Mouse (Mus musculus) bone marrow, adult 2 months (tissue): ENCODE measurements around the gene Rab35. TPM values are rescaled to one million over a fixed set of nuclear protein-coding genes. Genes with fewer than 3 reads are reported as not detected.

ENCODE experiments used
- H3K27ac ChIP-seq: fragments of 200-500 bp; 2 replicates; pipeline ENCODE4 v1.5.1; 2012; ENCODE audit warnings: low read depth, mild to moderate bottlenecking, control low read depth, inconsistent platforms, low read length; ENCODE audit not compliant: control insufficient read depth, poor library complexity, insufficient read depth
- H3K4me1 ChIP-seq: fragments of 200-500 bp; 2 replicates; pipeline ENCODE4 v1.6.1; 2011; ENCODE audit warnings: low read length; ENCODE audit not compliant: control insufficient read depth, insufficient read depth
- H3K4me3 ChIP-seq: fragments of 200-500 bp; replicated peaks from 2 replicates; pipeline ENCODE3; 2011; ENCODE audit warnings: mild to moderate bottlenecking, low read depth, low read length, control low read depth; ENCODE audit not compliant: control insufficient read depth
- CTCF ChIP-seq: fragments of 200-500 bp; IDR thresholded peaks from 2 replicates; pipeline ENCODE4 v1.5.1; 2011; ENCODE audit warnings: low read length, control low read depth; ENCODE audit not compliant: control insufficient read depth, insufficient read depth
- POLR2A ChIP-seq: fragments of 200-500 bp; IDR thresholded peaks from 2 replicates; pipeline ENCODE4 v1.6.1; 2011; ENCODE audit warnings: low read depth, mild to moderate bottlenecking, control low read depth, low read length, borderline replicate concordance; ENCODE audit not compliant: control insufficient read depth
- WGBS: fragments of 180-500 bp; shearing (Covaris S2); methylation state at CpG from one replicate; pipeline ENCODE4 v1.1.7; 2018; 5-methylcytosine and 5-hydroxymethylcytosine counted together
- polyA plus RNA-seq: library from polyadenylated mRNA; stranded (reverse); fragments of >200 nt; gene quantifications from 2 replicates; pipeline ENCODE4 v1.2.4, GENCODE M21; 2011; ENCODE audit warnings: low replicate concordance; ENCODE audit not compliant: missing spikeins, insufficient read depth, insufficient read length

Gene Rab35
- polyA plus RNA-seq, 1 experiment, result 32.5 TPM

- 81% methylated on average over 7 of the region's 7 CpGs for WGBS
- Histone ChIP-seq H3K27ac (no peak overlapping the region), H3K4me3 (no peak overlapping the region), H3K4me1 (no peaks in the 10 kb centered on the region; the same call in 1 of the 2 replicates)
- TF ChIP-seq POLR2A (no peak), CTCF (peak; percentile 77)
Measured at GRCm38 (mm10) chr5:115614948-115615347, 16.8 kb upstream of the Rab35 start.

- 93% methylated on average over 15 of the region's 15 CpGs for WGBS
- TF ChIP-seq CTCF (no peak), POLR2A (no peak)
- Histone ChIP-seq H3K27ac (no peak overlapping the region), H3K4me1 (peaks cover 1% of the 10 kb centered on the region; the same call in 1 of the 2 replicates), H3K4me3 (no peak overlapping the region)
Measured at GRCm38 (mm10) chr5:115619690-115620089, 12.0 kb upstream of the Rab35 start.

- H3K4me3 ChIP-seq, result no peak overlapping the region
- 82% methylated on average over 7 of the region's 7 CpGs for WGBS
- no peak overlapping the region for H3K27ac ChIP-seq
- TF ChIP-seq CTCF (no peak), POLR2A (no peak)
- peaks cover 5% of the 10 kb centered on the region; the same call in 1 of the 2 replicates for H3K4me1 ChIP-seq
Measured at GRCm38 (mm10) chr5:115622686-115623085, 9.0 kb upstream of the Rab35 start.

GRCm38 (mm10) chr5:115623694-115624440 lies 7.8 kb upstream of the Rab35 start:
- WGBS, result 27% methylated on average over 9 of the region's 9 CpGs
- peak; percentile 27; the same call in 1 of the 2 replicates for TF ChIP-seq POLR2A
- TF ChIP-seq CTCF, result no peak

GRCm38 (mm10) chr5:115626237-115626886 lies 5.3 kb upstream of the Rab35 start:
- peak overlapping the region; percentile 92 for H3K27ac ChIP-seq
- WGBS, result 73% methylated on average over 10 of the region's 10 CpGs
- H3K4me3 ChIP-seq, result no peak overlapping the region
- peaks cover 7% of the 10 kb centered on the region; the same call in 1 of the 2 replicates for H3K4me1 ChIP-seq
- no peak for TF ChIP-seq CTCF
- no peak for TF ChIP-seq POLR2A

More at GRCm38 (mm10) chr5:115623694-115624440, 7.8 kb upstream of the Rab35 start:
- Histone ChIP-seq H3K4me1 (peaks cover 7% of the 10 kb centered on the region; the same call in 1 of the 2 replicates), H3K27ac (peak overlapping the region; percentile 36), H3K4me3 (no peak overlapping the region)

GRCm38 (mm10) chr5:115628083-115628482 lies 3.6 kb upstream of the Rab35 start:
- Histone ChIP-seq H3K4me1 (peaks cover 8% of the 10 kb centered on the region; the same call in 1 of the 2 replicates), H3K4me3 (no peak overlapping the region), H3K27ac (no peak overlapping the region)
- WGBS, result 4% methylated on average over 8 of the region's 8 CpGs
- TF ChIP-seq CTCF, result no peak
- no peak for TF ChIP-seq POLR2A

GRCm38 (mm10) chr5:115629672-115630071 lies 2.0 kb upstream of the Rab35 start:
- Histone ChIP-seq H3K4me3 (no peak overlapping the region), H3K27ac (no peak overlapping the region), H3K4me1 (peaks cover 15% of the 10 kb centered on the region)
- no peak for TF ChIP-seq CTCF
- no peak for TF ChIP-seq POLR2A
- WGBS, result 81% methylated on average over 4 of the region's 4 CpGs

- H3K4me1 ChIP-seq, result peaks cover 18% of the 10 kb centered on the region
- no peak overlapping the region for H3K27ac ChIP-seq
- no peak for TF ChIP-seq POLR2A
- no peak for TF ChIP-seq CTCF
- 81% methylated on average over 5 of the region's 5 CpGs for WGBS
- H3K4me3 ChIP-seq, result no peak overlapping the region
Measured at GRCm38 (mm10) chr5:115630291-115630690, 1.4 kb upstream of the Rab35 start.

- WGBS, result 2% methylated on average over 30 of the region's 30 CpGs
- TF ChIP-seq CTCF (no peak), POLR2A (no peak)
- H3K27ac ChIP-seq, result peak overlapping the region; percentile 96
Measured at GRCm38 (mm10) chr5:115632358-115632714, 628 bp downstream of the Rab35 start.

More at GRCm38 (mm10) chr5:115632358-115632714, 628 bp downstream of the Rab35 start:
- Histone ChIP-seq H3K4me1 (peaks cover 14% of the 10 kb centered on the region), H3K4me3 (peak overlapping the region; percentile 86)
